Mouse (Mus musculus): Measurements from ENCODE around the gene Lmf1.

- TF ChIP-seq CTCF (IDR thresholded peaks at IDR 0.05; ENCODE audit: low read depth) (no peak), EP300 (optimal IDR thresholded peaks at IDR 0.05) (no peak)
Measured at GRCm38 (mm10) chr17:25647901-25648300, 69.0 kb downstream of the Lmf1 start.

Measured in stomach, postnatal 0 days (tissue).